Mouse (Mus musculus): ENCODE results near the gene Ado.
A peak's percentile ranks its signal among the peaks of the same experiment; 100 is the strongest.

Gene Ado

GRCm38 (mm10) chr10:67548877-67549731 lies at the start of gene Ado:
Ado (minus strand) TSS chr10:67548955.
- peak; percentile 92 for DNase-seq (ENCODE audit: extremely low spot score)

- DNase-seq (ENCODE audit: extremely low spot score), result no peak
Measured at GRCm38 (mm10) chr10:67595278-67595677, 46.5 kb upstream of the Ado start.

GRCm38 (mm10) chr10:67585873-67586610 lies 37.3 kb upstream of the Ado start:
- no peak for DNase-seq (ENCODE audit: extremely low spot score)

GRCm38 (mm10) chr10:67581698-67582285 lies 33.0 kb upstream of the Ado start:
- DNase-seq (ENCODE audit: extremely low spot score), result no peak

- DNase-seq (ENCODE audit: extremely low spot score), result no peak
Measured at GRCm38 (mm10) chr10:67579830-67580229, 31.1 kb upstream of the Ado start.

- no peak for DNase-seq (ENCODE audit: extremely low spot score)
Measured at GRCm38 (mm10) chr10:67573310-67573709, 24.6 kb upstream of the Ado start.

- DNase-seq (ENCODE audit: extremely low spot score), result no peak
Measured at GRCm38 (mm10) chr10:67571443-67571842, 22.7 kb upstream of the Ado start.

- DNase-seq (ENCODE audit: extremely low spot score), result no peak
Measured at GRCm38 (mm10) chr10:67569539-67569938, 20.8 kb upstream of the Ado start.

GRCm38 (mm10) chr10:67566104-67566503 lies 17.3 kb upstream of the Ado start:
- DNase-seq (ENCODE audit: extremely low spot score), result no peak

GRCm38 (mm10) chr10:67564509-67564908 lies 15.8 kb upstream of the Ado start:
- DNase-seq (ENCODE audit: extremely low spot score), result no peak

- no peak for DNase-seq (ENCODE audit: extremely low spot score)
Measured at GRCm38 (mm10) chr10:67561185-67561584, 12.4 kb upstream of the Ado start.

GRCm38 (mm10) chr10:67559765-67560394 lies 11.1 kb upstream of the Ado start:
- no peak for DNase-seq (ENCODE audit: extremely low spot score)

- DNase-seq (ENCODE audit: extremely low spot score), result no peak
Measured at GRCm38 (mm10) chr10:67558053-67558452, 9.3 kb upstream of the Ado start.

GRCm38 (mm10) chr10:67548261-67548854 lies 397 bp downstream of the Ado start:
- peak; percentile 75 for DNase-seq (ENCODE audit: extremely low spot score)

GRCm38 (mm10) chr10:67547850-67548260 lies 900 bp downstream of the Ado start:
- peak; percentile 54 for DNase-seq (ENCODE audit: extremely low spot score)

- DNase-seq (ENCODE audit: extremely low spot score), result peak; percentile 36
Measured at GRCm38 (mm10) chr10:67540591-67540990, 8.2 kb downstream of the Ado start.

GRCm38 (mm10) chr10:67539401-67539730 lies 9.4 kb downstream of the Ado start:
- no peak for DNase-seq (ENCODE audit: extremely low spot score)

- peak; percentile 36 for DNase-seq (ENCODE audit: extremely low spot score)
Measured at GRCm38 (mm10) chr10:67538585-67539400, 10.0 kb downstream of the Ado start.

- no peak for DNase-seq (ENCODE audit: extremely low spot score)
Measured at GRCm38 (mm10) chr10:67538106-67538505, 10.6 kb downstream of the Ado start.

- DNase-seq (ENCODE audit: extremely low spot score), result peak; percentile 89
Measured at GRCm38 (mm10) chr10:67537151-67537994, 11.4 kb downstream of the Ado start.
